Mouse (Mus musculus) stomach, embryonic 14.5 days (tissue): Measurements from ENCODE around the gene Cdh6. TPM values are rescaled to one million over a fixed set of nuclear protein-coding genes. Genes with fewer than 3 reads are reported as not detected.
A peak's percentile ranks its signal among the peaks of the same experiment; 100 is the strongest.

ENCODE experiments used
- ATAC-seq: fragments of 200-750 bp; cut with Nextera tagmentation; 2 replicates; pipeline ENCODE4 v1.8.0; 2017; ENCODE audit warnings: low read depth, moderate TSS enrichment; ENCODE audit not compliant: insufficient number of reproducible peaks, insufficient read depth, low FRiP score
- H3K27ac ChIP-seq: fragments of 300-500 bp; sonication (generic); 2 replicates; pipeline ENCODE4 v1.5.1; 2014; ENCODE audit warnings: mild to moderate bottlenecking, low read length, moderate library complexity, mixed read lengths
- H3K27me3 ChIP-seq: fragments of 300-500 bp; sonication (generic); 2 replicates; pipeline ENCODE4 v1.6.1; 2014; ENCODE audit warnings: low read length, control low read depth, mixed read lengths; ENCODE audit not compliant: control insufficient read depth, insufficient read depth
- H3K36me3 ChIP-seq: fragments of 300-500 bp; sonication (generic); 2 replicates; pipeline ENCODE4 v1.6.1; 2014; ENCODE audit warnings: mild to moderate bottlenecking, control low read depth, low read length, moderate library complexity, mixed read lengths; ENCODE audit not compliant: control insufficient read depth, insufficient read depth
- H3K4me1 ChIP-seq: fragments of 300-500 bp; sonication (generic); 2 replicates; pipeline ENCODE4 v1.6.1; 2014; ENCODE audit warnings: low read length, control low read depth, mixed read lengths; ENCODE audit not compliant: control insufficient read depth, insufficient read depth
- H3K4me2 ChIP-seq: fragments of 300-500 bp; sonication (generic); replicated peaks from 2 replicates; pipeline ENCODE4 v1.6.1; 2014; ENCODE audit warnings: low read depth, low read length, control low read depth
- H3K4me3 ChIP-seq: fragments of 300-500 bp; sonication (generic); 2 replicates; pipeline ENCODE4 v1.5.1; 2014; ENCODE audit warnings: low read depth, low read length, control low read depth
- H3K9ac ChIP-seq: fragments of 300-500 bp; sonication (generic); replicated peaks from 2 replicates; pipeline ENCODE4 v1.6.1; 2014; ENCODE audit warnings: low read depth, mild to moderate bottlenecking, control low read depth, low read length, moderate library complexity, mixed read lengths
- H3K9me3 ChIP-seq: fragments of 300-500 bp; sonication (generic); 2 replicates; pipeline ENCODE4 v1.6.1; 2016; ENCODE audit warnings: low read depth, low read length, control low read depth; ENCODE audit not compliant: control insufficient read depth
- WGBS: fragments of 180-500 bp; shearing (Covaris S2); extraction: QIAGEN DNeasy Blood & Tissue Kit; methylation state at CpG from one replicate; pipeline ENCODE4 v1.1.7; 2014; 5-methylcytosine and 5-hydroxymethylcytosine counted together
- polyA plus RNA-seq: library from polyadenylated mRNA; unstranded; fragments of >200 nt; fragmentation: Nextera tagmentation; extraction: Ambion mirVana; gene quantifications from 2 replicates; pipeline ENCODE4 v1.2.1, GENCODE M21; 2014

Cdh6 gene
- polyA plus RNA-seq, 1 experiment from 2014 or later: 5.7 TPM

DNA sequence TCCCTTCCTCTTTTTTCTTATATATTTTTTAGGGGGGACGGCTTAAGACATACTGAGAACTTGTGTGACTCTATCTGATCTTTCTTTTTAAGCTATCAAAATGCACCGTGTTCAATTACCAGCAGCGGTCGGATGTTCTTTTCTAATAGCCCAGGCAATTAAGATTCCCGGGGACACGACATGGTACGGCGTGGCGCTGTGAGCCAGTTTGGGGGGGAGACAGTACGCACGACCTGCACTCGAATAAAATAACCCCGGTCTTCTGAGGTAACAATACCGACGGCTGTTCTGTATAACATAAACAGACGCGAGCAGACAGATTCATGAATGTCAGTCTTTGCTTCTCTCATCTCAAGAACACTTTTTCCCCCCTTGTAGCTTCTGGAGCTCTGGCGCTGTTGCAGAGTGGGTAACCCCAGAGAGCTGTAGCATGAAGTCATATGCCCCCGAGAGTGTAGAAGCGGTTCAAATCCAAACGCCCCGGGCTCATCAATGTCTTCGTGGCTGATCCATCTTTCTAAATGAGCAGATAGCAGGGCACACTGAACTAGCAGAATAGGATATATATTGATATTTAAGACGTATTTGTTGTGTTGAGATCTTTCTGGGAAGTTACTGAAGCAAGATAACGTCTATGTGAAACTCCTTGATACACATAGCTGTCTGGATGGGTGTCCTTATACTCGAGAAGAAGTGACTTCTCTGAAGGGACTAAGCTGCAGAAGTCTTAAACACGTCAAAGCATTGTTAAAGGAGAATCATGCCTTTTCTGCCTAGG lies 554 bp upstream of the Cdh6 start:
- peak overlapping the region; percentile 51 for H3K4me3 ChIP-seq
- H3K27ac ChIP-seq: 0 out of 2 replicates have a peak overlapping the region, but pooled peaks have one; percentile 0
- H3K9me3 ChIP-seq: no peaks in the 10 kb centered on the region
- no peaks in the 10 kb centered on the region; the same call in 1 of the 2 replicates for H3K27me3 ChIP-seq
- peak overlapping the region; percentile 92 for H3K4me2 ChIP-seq
- H3K36me3 ChIP-seq: no peaks in the 10 kb centered on the region
- WGBS: 2% methylated on average over 27 of the region's 27 CpGs
- ATAC-seq: 0 out of 2 replicates have a peak, but pooled peaks have one; percentile 9
- H3K4me1 ChIP-seq: no peaks in the 10 kb centered on the region; the same call in 1 of the 2 replicates
- no peak overlapping the region for H3K9ac ChIP-seq

DNA sequence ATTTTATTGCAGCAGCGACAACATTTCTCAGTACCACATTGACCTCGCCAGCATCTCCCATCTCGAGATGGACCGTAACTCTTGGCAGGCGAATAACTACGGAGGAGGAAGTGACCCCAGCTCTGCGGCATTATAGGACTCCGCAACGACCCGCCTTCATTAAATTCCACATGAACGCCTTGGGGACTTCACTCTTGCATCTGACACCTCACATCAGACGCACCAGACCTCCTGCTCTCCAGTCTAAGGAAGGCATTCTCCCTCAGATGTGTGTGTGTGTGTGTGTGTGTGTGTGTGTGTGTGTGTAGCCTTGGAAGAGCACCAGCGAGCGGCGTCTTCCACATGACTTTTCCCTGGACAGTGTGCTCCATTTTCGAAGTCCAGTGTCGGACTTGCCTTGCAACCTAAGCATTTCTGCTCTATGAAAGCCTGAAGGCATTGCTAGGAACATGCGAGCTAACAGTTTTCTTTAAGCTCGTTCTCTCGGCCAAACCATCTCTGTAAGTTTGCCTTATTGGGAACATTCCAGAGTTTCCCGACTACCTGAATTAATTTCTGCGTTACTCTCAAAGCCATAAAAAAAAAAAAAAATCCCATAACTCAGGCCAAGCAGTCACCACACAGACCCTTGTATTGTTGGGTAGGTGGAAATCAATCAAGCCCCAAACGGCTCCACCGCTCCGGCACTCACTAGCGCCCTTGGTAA lies 957 bp downstream of the Cdh6 start:
- ATAC-seq: no peak; the same call in 1 of the 2 replicates
- Histone ChIP-seq H3K27ac (peak overlapping the region; percentile 61), H3K36me3 (no peaks in the 10 kb centered on the region), H3K9me3 (no peaks in the 10 kb centered on the region), H3K4me1 (no peaks in the 10 kb centered on the region; the same call in 1 of the 2 replicates), H3K27me3 (no peaks in the 10 kb centered on the region; the same call in 1 of the 2 replicates), H3K4me3 (peak overlapping the region; percentile 51), H3K9ac (0 out of 2 replicates have a peak overlapping the region, but pooled peaks have one; percentile 21), H3K4me2 (peak overlapping the region; percentile 92)
- under 1% methylated on average over 26 of the region's 26 CpGs for WGBS

DNA sequence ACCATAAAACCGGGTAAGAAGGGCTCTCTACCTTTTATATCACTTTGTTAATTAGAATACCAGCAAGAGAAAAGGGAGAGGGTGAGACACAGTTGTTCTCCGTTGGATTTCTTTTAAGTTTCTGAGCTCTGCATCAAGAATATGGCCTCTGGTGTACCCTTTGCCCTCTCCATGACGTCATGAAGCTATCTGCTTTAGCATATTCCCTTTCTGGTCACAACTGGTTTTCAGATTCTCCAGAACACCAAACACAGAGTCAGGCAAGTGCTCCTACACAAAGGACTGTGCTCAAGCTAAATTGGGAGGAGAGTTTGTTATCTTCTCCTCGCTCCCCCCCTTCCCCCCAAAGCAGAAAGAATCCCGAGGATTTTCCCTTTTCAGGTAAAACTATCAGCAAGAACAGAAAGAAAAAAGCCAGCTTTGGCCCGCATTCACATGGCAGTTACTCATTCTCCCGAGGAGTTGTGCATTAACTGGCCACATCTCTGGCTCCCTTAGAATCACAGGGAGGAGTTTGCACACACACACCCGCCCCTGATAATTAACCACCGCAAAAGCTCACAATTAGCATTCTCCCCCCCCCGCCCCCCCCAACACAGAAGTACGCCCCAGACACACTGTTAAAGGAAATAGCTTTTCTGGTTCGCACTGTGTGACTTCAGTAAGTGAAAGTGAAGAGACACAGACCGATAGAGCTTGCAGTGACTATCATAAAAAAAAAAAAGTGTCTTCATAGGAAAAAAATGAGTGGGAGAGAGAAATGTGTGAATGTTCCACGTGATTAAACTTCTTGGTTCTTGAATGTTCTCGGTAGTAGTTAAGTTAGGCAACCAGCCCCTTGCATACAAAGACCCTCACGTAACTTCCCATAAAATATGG lies 1.8 kb downstream of the Cdh6 start:
- Histone ChIP-seq H3K27ac (no peak overlapping the region), H3K4me1 (no peaks in the 10 kb centered on the region; the same call in 1 of the 2 replicates), H3K4me2 (peak overlapping the region; percentile 92), H3K9ac (no peak overlapping the region), H3K9me3 (no peaks in the 10 kb centered on the region), H3K4me3 (peak overlapping the region; percentile 51), H3K36me3 (no peaks in the 10 kb centered on the region), H3K27me3 (no peaks in the 10 kb centered on the region; the same call in 1 of the 2 replicates)
- WGBS: 7% methylated on average over 16 of the region's 16 CpGs
- ATAC-seq: no peak

DNA sequence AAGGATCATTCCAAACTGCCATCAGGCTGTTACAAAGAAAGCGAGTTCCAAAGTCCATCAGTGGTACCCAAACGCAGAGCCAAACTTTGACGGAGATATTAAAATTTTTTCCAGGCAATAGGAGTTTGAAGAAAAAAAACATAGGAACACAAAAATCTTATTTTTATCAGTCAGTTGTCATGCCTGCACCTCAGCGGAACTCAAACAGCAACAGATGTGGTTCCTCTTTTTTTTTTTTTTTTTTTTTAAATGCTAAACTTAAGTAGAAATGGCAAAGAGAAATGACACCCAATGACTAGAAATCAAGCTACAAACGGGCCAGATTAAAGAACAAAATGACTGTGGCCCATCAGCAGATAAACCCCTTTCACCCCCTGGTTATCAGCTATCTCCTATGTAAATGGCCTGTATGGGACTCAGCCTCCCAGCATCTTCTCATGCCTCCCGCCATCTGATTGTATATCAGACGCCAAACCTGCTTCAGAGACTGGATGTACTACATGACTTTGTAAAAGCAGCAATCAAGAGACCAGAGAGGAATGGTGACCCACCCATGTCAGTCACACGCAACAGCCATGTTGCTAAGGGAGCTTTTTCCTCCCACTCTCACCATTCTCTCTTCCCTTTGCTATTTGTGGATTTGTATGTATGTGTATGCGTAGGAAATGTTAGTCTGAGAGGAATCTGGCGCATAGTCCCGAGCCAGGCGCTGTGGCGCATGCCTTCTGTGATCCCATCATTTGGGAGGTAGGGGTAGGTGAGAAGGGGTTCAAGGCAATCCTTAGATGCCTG lies 8.2 kb downstream of the Cdh6 start:
- H3K27me3 ChIP-seq: no peaks in the 10 kb centered on the region
- no peak overlapping the region for H3K9ac ChIP-seq
- no peaks in the 10 kb centered on the region for H3K36me3 ChIP-seq
- no peak for ATAC-seq
- 89% methylated on average over 13 of the region's 13 CpGs for WGBS
- H3K9me3 ChIP-seq: no peaks in the 10 kb centered on the region
- H3K4me2 ChIP-seq: no peak overlapping the region
- H3K27ac ChIP-seq: no peak overlapping the region
- no peaks in the 10 kb centered on the region for H3K4me1 ChIP-seq
- H3K4me3 ChIP-seq: no peak overlapping the region

DNA sequence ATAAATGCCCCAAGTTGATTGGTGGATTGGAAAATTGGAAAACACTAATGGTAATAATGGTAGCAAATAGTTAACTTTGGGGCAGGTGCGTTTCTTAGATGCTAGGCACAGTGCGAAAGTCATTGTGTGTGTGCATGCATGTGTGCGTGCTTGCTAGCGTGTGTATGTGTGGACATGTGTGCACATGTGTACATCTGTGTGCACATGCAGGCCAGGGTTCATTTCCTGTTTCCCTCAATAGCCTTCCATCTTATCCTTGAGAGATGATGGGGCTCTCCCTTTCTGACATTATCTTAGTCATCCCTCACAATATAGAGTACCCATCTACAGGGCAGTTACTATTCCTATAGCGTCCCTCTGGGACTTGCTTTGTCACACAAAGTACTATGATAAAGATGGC lies 17.7 kb downstream of the Cdh6 start:
- Histone ChIP-seq H3K9ac (no peak overlapping the region), H3K4me2 (no peak overlapping the region), H3K27me3 (no peaks in the 10 kb centered on the region), H3K27ac (no peak overlapping the region), H3K36me3 (no peaks in the 10 kb centered on the region), H3K4me1 (no peaks in the 10 kb centered on the region), H3K4me3 (no peak overlapping the region), H3K9me3 (no peaks in the 10 kb centered on the region)
- WGBS: 91% methylated on average over 5 of the region's 5 CpGs
- no peak for ATAC-seq

DNA sequence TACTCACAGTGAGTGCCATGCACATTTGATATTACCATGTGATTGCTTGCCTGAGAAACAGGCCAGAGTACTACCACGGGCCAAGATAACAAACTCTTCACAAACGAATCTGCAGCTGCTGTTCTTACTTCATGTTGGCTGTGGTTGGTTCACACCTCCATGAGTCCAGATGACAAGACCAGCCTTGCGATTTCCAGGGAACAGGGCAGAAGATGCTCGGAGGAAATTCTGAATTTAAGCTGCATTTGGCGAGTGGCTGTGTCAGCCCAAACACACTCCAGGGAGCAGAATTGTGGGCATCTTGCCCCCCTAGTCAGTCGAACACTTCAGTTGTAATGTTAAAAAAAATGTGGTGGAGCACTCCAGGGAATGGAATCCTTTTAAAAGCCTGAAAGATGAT lies 18.1 kb downstream of the Cdh6 start:
- no peaks in the 10 kb centered on the region for H3K9me3 ChIP-seq
- no peak for ATAC-seq
- WGBS: 77% methylated on average over 6 of the region's 6 CpGs

DNA sequence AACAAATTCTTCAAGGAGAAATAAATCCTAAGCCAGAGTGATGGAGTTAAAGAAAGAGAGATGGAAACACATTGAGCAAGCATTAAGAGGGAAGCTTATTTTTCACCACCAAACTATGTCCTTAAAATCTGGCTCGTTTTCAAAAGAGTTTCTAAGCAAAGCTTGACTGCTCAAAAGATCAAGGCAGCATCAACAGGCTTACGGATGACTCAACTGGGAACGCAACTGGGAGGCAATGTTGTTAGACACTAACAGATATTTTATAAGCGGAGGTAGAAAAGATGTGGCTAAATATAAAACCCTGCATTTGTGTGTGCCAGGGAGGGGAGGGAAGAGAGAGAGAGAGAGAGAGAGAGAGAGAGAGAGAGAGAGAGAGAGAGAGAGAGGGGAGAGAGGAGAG lies 31.5 kb downstream of the Cdh6 start:
- no peak for ATAC-seq
- Histone ChIP-seq H3K9ac (no peak overlapping the region), H3K4me3 (no peak overlapping the region), H3K36me3 (no peaks in the 10 kb centered on the region), H3K4me1 (no peaks in the 10 kb centered on the region), H3K4me2 (no peak overlapping the region), H3K9me3 (no peaks in the 10 kb centered on the region), H3K27ac (no peak overlapping the region), H3K27me3 (no peaks in the 10 kb centered on the region)
- 65% methylated on average over 4 of the region's 4 CpGs for WGBS

More for the DNA sequence above, 18.1 kb downstream of the Cdh6 start:
- Histone ChIP-seq H3K4me3 (no peak overlapping the region), H3K27me3 (no peaks in the 10 kb centered on the region), H3K36me3 (no peaks in the 10 kb centered on the region), H3K4me2 (no peak overlapping the region), H3K4me1 (no peaks in the 10 kb centered on the region), H3K27ac (no peak overlapping the region), H3K9ac (no peak overlapping the region)
